Mouse (Mus musculus): Measurements from ENCODE around the gene Clec3a.

DNA sequence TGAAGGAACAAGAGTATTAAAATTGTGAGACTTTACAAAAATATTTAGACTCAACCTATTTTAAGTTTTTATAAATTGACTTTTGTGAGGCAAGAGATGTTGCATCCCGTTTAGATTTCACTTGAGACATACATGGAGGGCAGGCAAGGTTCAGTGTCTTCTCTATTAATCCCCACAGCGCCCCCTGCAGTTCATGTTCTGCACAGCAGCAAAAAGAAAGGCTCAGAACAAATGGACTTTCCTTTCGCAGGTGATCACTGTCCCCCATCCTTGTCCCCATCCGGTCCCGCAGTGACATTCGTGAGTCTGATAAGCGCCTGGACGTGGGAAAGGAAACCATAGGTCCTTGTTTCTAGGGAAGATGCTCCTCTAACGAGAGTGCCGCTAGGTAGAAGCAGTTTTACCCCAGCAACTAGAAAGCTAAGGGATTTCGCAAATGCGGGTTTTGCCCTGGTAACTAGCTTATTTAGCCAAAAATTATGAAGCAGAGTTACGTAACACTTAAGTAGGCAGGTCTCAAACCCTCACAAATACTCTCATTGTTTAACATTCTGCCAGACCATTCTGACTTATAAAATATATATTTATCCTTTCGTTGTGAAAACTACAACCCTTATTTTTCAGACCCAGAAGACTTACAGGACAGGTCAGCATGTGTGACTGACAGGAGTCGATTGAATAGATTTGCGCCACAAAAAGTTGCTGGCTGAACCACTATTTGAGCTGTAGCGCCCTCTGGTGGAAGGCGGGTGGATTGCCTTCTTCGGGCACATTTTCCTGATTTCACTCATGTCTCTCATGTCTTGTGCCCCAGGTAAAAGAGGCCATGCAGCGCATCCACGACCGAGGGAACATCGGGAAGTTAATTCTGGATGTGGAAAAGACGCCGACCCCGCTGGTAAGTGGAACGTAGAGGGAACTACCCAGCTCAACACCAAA lies 48.6 kb upstream of the Clec3a start:
- TF ChIP-seq CTCF (IDR thresholded peaks at IDR 0.05; ENCODE audit: borderline replicate concordance, insufficient read depth, low read length) (peak; percentile 78), POLR2A (IDR thresholded peaks at IDR 0.05; ENCODE audit: low read depth, low read length) (no peak)

Data from embryonic fibroblast, embryonic 13.5 days (primary cell).